Mouse (Mus musculus) activated CD4-positive, CD25-positive, alpha-beta regulatory T cell, adult 4 months (primary cell): ENCODE measurements around the gene Os9. TPM values are rescaled to one million over a fixed set of nuclear protein-coding genes. Genes with fewer than 3 reads are reported as not detected.

Experiments used
- ATAC-seq: one replicate; pipeline ENCODE4 v1.8.0; 2017
- polyA plus RNA-seq, 2 experiments: library from polyadenylated mRNA; unstranded; fragments of 100-300 nt; shearing (Covaris generic); gene quantifications; one replicate each; pipeline ENCODE4 v1.2.1; 2017

Gene Os9
- polyA plus RNA-seq, 2 experiments from 2014 or later, result 51.3 to 75.5 TPM

DNA sequence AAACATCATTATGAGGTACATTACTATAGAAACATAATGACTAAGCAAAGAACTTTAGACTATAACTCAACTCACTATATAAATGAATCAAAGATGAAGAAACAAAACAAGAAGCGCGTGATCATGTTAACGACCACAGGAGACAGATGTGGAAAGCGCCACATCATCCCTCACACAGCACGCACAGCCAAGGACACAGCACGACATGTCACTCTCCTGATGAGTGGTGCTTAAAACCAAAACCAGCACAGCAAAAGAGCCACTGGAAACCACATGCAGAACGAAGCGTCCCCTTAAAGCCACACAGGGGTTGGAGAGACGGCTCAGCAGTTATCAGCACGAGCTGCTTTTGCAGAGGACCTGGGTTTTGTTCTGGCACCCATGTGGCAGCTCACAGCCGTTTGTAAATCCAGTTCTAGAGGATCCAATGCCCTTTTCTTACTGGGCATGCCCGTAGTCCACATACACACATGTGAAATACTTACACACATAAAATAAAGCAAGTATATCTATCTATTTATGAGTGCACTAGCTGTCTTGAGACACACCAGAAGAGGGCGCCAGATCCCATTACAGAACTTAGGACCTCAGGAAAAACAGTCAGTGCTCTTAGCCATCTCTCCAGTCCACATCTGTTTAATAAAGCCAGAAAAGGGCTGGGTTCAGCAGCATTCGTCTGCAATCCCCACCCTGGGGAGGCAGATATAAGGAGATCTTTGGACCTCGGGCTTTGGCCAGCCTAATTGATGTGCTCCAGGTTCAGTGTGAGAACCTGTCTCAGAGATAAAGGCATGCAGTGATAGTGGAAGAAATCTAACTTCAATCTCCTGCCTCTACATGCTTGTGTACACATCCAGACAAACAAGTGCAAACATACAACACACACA lies 9.7 kb downstream of the Os9 start:
- ATAC-seq, result no peak

DNA sequence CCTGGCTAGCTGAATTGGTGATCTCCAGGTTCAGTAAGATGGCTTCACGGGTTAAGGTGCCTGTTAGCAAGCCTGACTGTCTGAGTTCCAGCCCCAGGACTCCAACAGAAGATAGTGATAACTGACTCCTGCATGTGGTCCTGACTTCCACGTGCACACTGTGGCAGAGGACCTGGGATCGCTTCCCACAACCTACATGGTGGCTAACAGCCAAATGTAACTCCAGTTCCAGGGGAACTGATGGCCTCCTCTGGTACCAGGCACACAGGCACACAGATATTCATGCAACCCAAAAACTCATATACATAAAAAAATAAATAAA lies 12.7 kb downstream of the Os9 start:
- no peak for ATAC-seq

DNA sequence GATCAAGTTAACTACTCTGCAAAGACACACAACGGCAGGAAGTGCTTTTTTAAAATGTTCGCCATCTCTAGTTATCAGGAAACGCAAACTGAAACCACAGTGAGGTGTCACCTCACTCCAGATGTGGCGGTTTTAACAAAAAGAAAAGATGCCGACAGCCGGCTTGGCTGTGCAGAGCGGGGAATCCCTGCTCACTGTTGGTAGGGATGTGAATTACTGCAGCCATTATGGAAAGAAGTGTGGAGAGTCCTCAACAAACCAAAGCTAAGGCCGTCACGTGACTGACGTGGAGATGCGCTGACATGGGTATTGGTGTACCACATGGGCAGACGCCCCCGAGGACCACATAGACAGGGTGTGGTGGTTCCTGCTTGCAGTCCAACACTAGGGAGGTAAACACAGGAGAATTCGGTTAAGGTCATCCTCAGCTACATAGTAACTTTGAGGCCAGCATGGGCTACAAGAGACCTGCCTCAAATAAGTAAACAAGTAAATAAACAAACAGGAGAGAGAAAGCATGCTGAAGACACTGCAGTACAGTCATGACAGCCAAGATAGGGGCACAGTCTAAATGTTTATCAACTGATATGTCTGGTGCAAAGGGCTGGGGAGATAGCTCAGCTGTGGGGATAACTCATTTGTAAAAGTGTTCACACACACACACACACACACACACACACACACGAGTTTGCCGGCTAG lies 13.2 kb downstream of the Os9 start:
- peak; percentile 84 for ATAC-seq

DNA sequence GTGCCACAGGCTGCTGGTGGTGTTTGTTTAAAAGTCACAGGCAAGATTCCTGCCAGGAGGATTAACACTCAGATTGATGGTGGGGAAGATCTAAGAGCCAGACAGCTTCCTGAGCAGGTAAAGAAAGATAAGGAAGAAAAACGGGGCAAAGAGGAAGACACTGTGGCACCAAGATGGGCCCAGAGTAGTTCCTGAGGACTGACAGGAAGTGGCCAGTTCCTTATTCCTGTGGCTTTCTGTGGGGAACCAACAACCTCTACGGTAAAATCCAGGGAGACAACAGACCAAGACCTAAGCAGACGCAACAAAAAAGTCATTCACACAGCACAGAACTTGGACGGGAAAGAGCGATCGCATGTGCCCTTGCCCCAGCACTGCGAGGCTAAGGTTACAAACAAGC lies 17.3 kb downstream of the Os9 start:
- ATAC-seq, result no peak

DNA sequence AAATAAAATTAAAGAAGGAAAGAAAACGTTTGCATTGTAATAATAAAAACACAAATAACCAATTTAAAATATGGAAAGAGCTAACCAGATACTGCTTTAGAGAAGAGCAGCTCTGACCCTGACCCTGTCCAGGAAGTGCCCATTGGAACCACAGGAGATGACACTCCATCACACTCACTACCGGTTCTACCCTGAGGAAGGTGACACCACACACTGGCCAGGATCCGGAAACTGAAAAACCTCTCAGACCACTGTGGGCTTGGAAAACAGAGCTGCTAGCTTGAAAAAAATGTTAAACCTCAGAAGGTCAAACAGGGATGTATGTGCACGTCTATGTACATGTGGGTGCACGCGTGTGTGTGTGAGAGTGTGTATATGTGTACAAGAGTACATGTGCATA lies 19.8 kb downstream of the Os9 start:
- ATAC-seq, result no peak

DNA sequence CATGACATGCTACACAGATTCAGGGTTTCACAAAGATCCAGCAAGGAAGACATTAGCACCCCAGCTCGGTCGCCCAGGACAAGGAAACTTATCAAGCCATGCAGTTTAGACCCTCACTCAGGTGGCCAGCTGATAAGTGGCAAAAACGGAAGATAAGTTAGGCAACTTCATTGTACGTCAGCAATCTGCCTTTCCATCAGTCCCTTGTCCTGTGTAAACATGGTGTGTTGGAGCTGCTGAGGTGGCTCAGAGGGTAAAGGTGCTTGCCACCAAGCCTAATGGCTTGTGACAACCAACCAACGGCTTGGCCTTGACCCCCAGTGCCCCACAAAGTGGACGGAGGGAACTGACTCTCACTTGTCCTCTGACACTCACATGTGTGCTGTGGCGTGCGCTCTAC lies 20.5 kb downstream of the Os9 start:
- no peak for ATAC-seq

DNA sequence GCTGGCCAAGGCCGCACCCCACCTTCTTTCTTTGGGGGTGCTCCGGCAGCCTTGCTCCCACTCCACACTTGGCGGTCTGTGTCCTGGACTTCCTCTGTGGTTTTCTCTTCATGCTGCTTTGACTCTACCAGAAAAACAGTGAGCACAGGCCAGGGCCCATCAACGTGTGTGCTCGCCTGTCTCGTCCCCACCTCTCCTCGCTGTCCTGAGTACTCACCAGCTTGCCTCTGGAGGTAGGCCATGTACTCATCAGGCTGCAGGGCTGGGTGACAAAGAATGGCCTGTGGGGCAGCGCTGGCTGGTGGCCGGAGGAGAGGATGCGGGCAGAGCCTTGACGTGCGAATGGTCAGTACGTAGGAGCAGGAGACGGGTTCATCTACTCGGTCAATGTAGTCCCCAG lies 21.1 kb downstream of the Os9 start:
- no peak for ATAC-seq

DNA sequence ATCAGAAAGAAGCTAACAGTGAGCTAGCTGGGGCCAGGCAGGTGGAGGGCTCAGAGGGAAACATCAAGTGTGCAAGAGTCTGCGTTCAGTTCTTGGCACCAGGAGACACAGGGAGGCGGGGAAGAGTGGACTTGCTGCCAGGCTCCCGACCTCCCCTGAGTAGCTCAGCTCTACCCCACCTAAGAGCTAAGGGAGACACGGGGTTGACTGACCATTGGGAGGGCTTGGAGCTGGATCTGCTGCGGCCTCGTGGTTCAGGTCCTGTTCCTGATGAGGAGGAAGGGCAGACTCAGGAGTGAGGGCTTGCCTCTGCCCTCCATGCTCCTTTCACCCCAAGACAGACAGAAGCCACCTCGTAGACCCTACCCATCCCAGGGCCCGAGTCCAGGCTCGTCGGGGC lies 21.7 kb downstream of the Os9 start:
- ATAC-seq, result no peak

DNA sequence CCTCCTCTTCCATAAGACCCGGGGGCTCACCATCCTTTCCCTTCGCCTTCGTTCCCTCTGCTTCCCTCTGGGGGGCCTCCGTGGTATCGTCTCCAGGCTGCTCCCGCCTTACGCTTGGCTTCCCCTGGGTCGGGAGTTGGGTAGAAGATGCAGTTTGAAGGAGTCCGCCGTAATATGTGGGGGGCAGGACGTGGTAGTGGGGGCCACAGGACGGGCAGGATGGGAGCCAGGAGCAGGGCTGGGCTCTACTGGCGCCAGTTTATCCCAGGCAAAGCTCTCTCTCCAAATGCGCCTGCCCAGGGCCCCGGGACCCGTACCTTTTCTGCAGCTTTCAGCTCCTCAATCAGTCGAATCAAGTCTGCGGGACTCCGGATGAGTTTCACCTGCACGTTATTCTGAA lies 22.4 kb downstream of the Os9 start:
- no peak for ATAC-seq

DNA sequence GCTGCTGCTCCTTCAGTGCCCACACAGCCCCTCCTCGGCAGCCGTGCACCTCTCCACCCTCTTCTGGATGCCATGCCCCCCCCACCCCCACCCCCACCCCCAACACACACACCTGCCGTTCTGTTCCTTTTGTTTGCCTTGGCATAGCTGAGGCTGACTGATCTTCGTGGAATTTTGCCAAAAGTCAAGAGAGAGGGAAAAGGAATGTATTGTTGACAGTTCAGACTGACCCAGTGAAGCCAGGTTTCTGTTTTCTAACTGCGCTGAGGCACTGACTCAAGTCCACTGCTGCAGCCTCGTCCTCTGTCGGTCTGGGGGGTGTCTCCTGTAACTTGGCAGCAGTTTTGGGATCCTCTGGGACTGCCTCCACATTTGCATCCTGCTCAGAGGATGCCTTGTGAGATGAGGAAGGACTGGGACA lies 26.5 kb downstream of the Os9 start:
- ATAC-seq, result no peak

DNA sequence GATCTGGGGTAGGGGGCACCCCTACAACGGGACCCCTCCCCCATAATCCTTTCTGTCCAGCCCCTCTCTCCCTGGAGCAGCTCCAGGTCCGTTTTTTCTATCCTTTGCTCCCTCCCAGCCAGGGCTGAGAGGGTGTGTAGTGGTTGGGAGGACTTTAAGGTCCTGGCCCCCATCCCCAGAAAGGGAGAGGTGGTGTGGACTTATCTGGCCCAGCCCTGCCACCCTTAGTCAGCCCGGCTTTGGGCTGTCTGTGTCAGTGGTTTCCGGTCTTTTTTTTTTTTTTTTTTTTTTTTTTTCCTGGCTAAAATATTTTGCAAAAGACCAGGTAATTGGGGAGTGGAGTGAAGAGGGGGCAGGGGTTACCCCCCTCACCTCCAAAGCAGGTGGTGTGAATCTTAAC lies 28.2 kb downstream of the Os9 start:
- ATAC-seq, result no peak

DNA sequence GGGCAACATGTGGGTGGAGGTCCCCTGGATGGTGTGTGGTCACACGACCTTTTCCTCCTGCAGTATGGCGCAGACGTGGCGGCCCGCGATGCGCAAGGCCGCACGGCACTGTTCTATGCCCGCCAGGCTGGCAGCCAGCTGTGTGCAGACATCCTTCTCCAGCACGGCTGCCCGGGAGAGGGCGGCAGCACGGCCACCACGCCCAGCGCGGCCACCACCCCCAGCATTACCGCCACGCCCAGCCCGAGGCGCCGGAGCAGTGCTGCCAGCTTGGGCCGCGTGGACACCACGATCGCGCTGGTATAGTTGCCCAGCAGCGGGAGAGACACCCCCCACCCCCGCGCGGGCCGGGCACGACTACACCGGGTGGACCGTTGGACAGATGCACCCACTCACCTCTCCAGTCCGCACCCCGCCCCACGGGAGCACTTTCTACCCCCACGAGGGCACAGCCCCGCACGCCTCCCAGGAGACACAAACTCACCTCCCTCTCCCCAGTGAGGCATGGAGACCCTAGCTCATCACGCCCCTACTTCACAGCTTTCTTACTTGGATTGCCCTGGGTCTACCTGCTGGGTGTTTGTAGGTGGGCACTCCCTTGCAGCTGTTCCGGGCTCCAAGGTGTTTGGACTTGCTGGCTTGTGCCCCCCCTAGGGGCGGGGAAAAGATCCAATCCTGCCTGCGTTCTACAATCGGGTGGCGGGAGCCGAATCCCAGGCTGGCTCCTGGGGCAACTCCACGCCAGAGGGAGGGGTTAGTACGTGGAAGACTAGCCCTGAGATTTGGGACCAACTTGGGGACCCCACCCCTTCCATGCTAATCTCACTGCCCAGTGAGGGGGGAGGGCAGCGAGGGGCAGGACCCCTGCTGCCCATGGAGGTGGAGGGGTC lies 29.2 kb downstream of the Os9 start:
- ATAC-seq, result no peak

DNA sequence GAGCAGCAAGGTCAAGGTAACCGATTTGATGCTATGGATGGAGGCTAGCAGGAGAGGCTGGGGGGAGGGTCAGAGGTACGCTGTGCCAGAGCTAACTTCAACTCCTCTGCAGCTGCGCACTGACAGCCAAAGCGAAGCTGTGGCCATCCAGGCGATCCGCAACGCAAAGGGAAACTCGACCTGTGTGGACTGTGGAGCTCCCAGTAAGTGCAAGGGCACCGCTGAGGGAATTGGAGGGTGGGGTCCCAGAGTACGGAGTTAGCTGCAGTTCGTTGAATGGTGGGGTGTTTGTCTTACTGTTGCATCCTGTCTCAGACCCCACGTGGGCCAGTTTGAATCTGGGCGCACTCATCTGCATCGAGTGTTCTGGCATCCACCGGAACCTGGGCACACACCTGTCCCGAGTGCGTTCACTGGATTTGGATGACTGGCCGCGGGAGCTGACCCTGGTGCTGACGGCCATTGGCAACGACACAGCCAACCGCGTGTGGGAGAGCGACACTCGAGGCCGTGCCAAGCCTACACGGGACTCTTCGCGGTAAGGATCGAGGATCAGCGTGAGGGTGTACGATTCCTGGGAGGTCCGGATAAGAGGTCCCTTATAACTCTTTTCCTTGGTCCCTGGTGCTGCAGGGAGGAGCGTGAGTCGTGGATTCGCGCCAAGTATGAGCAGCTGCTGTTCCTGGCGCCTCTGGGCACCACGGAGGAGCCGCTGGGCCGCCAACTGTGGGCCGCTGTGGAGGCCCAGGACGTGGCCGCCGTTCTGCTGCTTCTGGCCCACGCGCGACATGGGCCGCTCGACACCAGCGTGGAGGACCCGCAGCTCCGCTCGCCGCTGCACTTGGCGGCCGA lies 30.1 kb downstream of the Os9 start:
- ATAC-seq, result no peak

DNA sequence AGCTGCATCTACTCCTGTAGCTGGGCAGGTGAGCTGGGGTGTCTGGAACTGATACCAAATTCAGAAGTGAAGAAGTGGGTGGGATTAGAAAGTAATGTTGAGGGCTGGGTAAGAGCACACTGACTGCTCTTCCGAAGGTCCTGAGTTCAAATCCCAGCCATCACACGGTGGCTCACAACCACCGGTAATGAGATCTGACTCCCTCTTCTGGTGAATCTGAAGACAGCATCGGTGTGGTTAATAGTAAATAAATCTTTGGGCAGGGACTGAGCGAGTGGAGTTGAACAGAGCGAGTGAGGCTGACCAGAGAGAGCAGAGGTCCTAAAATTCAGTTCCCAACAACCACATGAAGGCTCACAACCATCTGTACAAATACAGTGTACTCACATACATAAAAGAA lies 35.3 kb downstream of the Os9 start:
- peak; percentile 16 for ATAC-seq

DNA sequence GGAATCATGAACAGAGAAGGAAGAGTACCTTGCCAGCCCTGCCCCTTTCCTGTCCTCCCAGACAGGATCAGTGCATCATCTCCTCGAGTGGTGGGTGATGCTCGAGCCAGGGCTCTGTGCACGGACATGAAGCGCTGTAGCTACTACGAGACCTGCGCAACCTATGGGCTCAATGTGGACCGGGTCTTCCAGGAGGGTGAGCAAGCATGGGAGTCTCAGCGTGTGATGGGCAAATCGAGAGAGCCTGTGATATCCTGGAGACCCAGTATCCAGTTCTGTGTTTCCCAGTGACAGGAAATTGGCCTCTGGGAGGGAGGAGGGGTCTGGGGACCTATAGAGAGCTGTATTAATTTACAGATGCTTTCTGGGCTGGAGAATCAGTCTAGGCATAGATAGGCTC lies 35.9 kb downstream of the Os9 start:
- ATAC-seq, result no peak

DNA sequence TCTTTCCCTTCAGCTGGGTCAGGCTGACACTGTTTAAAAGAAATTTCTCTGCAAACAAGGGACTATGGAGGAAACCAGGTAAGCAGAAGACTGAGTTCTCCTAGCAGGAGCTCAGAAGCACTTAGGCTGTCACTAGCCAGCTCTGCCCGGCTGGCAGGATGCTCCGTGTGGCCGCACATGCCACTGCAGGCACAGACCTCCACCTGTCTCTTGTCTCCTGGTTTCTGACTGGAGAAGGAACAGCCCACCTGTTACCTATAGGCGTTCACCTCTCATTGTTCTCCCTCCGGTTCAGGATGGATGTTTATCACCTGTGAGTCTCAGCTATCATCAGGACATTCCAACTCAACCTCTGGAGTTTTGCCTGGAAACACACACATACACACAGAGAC lies 37.0 kb downstream of the Os9 start:
- no peak for ATAC-seq

DNA sequence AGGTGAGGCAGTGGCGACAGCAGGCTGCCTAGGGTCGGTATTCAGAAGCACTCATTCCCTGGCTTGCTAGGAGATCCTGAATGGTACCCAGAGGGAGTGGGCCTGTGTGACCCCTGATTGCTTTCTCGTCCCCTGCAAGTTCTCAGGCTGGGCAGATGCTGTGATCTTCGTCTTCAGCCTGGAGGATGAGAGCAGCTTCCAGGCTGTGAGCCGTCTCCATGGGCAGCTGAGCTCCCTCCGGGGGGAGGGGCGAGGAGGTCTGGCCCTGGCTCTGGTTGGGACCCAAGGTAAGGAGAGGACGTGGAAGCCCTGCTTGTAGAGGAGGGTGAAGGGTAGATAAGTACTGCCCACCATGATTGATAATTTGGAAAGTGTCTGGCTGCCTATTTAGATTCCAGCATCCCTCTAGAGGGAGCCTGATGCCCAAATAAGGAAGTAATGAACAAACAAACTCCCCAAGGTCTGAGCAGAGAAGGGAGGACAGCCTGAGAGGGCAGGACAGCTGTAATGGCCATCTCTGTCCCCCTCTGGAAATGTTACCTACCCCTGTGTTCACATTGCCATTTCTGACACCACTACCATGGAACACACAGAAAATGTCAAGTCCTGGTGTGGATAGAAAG lies 37.5 kb downstream of the Os9 start:
- ATAC-seq, result no peak

DNA sequence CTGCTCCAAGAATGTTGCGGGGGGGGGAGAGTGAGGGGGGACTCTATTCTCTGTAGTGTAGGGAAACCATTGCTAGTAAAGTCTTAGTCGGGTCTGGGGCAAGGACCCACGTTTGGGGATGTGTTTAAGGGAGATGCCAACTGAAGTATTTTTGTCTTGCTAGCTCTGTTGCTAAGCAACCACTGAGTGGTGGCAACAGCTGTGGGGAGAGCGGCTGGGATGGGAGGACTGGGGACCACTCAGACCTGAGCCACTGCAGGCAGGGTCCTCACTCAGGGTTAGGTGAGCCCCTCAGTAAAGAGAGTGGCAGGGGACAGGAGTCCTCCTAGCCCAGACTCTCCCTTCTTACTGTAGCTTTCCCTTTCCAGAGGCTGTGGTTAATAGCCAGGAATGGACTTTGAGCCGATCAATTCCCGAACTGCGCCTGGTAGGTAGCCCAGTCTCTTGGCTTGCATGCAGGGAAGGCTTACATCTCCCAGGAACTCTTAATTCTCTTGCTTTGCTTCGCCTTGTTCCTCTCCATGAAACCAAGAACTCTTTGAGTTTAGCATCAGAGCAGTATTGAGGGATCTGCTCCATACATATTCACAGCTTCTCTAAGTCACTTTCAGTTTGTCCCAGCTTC lies 38.8 kb downstream of the Os9 start:
- no peak for ATAC-seq

DNA sequence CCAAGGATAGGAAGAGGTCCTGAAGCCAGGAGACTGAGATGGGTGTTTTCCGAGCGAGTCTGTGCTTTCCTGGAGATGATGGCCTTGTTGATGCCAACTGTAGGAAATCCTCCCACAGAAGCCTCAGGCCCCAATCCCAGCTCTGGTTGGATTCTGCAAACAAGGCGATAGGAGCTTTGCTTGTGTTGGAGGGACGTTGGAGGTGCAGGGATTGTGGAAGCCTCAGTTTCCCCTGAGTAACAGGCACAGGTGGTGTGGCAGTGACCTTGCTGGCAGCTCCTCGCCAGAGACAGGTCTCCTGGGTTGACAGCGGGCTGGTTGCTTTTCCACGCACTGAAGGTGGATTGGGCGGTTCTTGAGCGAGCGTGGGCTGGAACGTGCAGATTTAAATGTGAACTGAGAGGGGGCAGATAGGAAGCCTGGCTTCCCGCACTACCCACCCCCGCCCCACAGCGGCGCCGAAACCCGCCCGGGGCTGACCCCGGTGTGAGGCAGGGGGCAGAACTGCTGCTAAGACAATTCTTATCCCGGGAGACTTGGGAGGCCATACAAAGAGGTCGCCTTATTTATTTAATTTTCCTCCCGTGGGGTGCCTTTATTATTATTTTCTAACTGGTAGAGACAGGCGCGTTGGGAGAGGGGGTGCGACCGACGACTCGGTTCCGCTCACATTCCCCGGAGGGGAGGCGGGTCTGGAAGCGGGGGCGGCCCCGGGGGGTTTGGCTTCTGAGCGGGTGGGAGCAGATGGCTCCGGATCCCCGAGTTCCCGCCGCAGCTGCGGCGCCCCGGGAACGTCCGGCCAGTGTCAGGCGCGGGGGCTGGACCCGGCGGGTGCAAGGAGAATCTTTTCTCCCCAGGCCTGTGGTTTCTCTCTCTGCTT lies 39.8 kb downstream of the Os9 start:
- no peak for ATAC-seq

DNA sequence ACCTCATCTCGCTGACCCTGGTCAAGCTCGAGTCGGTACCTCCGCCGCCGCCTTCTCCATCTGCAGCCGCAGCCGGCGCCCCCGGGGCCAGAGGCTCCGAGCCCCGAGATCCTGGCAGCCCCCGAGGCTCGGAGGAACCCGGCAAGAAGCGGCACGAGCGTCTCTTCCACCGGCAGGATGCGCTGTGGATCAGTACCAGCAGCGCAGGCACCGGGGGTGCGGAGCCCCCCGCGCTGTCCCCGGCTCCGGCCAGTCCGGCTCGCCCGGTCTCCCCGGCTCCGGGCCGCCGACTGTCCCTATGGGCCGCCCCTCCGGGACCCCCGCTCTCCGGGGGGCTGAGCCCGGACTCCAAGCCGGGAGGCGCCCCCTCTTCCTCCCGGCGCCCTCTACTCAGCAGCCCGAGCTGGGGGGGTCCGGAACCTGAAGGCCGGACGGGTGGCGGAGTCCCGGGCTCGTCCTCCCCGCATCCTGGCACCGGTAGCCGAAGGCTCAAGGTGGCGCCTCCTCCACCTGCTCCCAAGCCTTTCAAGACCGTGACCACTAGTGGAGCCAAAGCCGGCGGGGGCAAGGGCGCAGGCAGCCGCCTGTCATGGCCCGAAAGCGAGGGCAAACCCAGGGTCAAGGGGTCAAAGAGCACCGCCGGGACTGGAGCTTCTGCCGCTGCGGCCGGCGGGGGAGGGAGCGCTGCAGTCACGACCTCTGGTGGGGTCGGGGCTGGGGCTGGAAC lies 41.1 kb downstream of the Os9 start:
- no peak for ATAC-seq
